Mouse (Mus musculus) liver, adult 2 months (tissue): ENCODE data around the gene Cfl1.

Source experiments
- CTCF ChIP-seq: fragments of 200-500 bp; IDR thresholded peaks from 2 replicates; pipeline ENCODE4 v1.5.1; 2011; ENCODE audit warnings: low read depth, low read length, control low read depth
- POLR2A ChIP-seq: fragments of 200-500 bp; IDR thresholded peaks from 2 replicates; pipeline ENCODE4 v1.6.1; 2011; ENCODE audit warnings: low read length, control low read depth; ENCODE audit not compliant: insufficient read depth; ENCODE audit errors: extremely low read depth

DNA sequence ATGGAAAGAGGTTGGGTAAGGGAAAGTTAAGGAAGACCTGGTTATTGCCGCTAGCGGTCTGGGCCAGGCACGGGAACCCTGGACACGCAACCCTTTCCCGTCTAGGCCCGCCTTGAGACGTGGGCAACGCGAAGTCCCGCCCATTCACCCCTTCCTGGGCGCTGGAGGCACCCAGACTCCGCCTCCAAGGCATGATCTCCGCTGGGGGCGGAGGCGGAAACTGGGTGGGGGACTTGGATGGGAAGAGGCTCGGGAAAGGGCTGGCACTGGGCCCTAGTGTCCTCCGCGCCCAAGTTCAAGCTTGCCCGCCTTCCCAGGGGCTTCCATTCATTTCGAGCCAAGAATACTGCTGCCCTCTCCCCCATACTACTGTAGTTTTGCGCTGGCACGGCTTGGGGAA lies 16.5 kb upstream of the Cfl1 start, which contains the start of gene Efemp2:
- no peak for TF ChIP-seq CTCF
- no peak for TF ChIP-seq POLR2A
